Mouse (Mus musculus) adrenal gland (tissue): ENCODE measurements around the gene Hrnr.

Experiments
- intact Hi-C: fragments of 180-260 bp; cut with DNase I; formaldehyde crosslinking; loops from one replicate; pipeline ENCODE4 v1.15.1; 2025
- long read RNA-seq, 2 experiments: library from polyadenylated mRNA; unstranded; transcript quantifications; one replicate each; pipeline ENCODE4 v2.0.0; 2020; ENCODE audit warnings: borderline replicate concordance in 1 of 2; ENCODE audit not compliant: insufficient replicate concordance in 1 of 2

Hrnr gene
- long read RNA-seq, experiment 1 = 0 reads
- long read RNA-seq, experiment 2 = 0 reads

- intact Hi-C loops = no loop called here
Observed at GRCm38 (mm10) chr3:93319449-93319848, at the start of gene Hrnr. TSS of gene Hrnr (plus strand) at chr3:93319749.

GRCm38 (mm10) chr3:93273223-93273622 lies 46.3 kb upstream of the Hrnr start, which contains the start of gene Flg:
TSS of gene Flg (plus strand) at chr3:93273523.
- intact Hi-C loops = no loop called here

GRCm38 (mm10) chr3:93297542-93297941 lies 22.0 kb upstream of the Hrnr start:
- intact Hi-C loops = no loop called here

- intact Hi-C loops = loop anchor here (10.0 kb wide), 1 partner anchor 165 kb away; no protein-coding TSS in a partner anchor
Observed at GRCm38 (mm10) chr3:93299832-93300231, 19.7 kb upstream of the Hrnr start.

- intact Hi-C loops = loop anchor here (10.0 kb wide), 1 partner anchor 167 kb away; no protein-coding TSS in a partner anchor
Observed at GRCm38 (mm10) chr3:93301896-93302295, 17.7 kb upstream of the Hrnr start.

- intact Hi-C loops = loop anchor here (10.0 kb wide), 1 partner anchor 171 kb away; no protein-coding TSS in a partner anchor
Observed at GRCm38 (mm10) chr3:93306142-93306541, 13.4 kb upstream of the Hrnr start.

- intact Hi-C loops = no loop called here
Observed at GRCm38 (mm10) chr3:93311371-93311770, 8.2 kb upstream of the Hrnr start.

GRCm38 (mm10) chr3:93314388-93314787 lies 5.2 kb upstream of the Hrnr start:
- intact Hi-C loops = loop anchor here (2.0 kb wide), 1 partner anchor 46 kb away; no protein-coding TSS in a partner anchor

GRCm38 (mm10) chr3:93337749-93338148 lies 18.2 kb downstream of the Hrnr start:
- intact Hi-C loops = no loop called here

GRCm38 (mm10) chr3:93340021-93340420 lies 20.5 kb downstream of the Hrnr start:
- intact Hi-C loops = no loop called here

GRCm38 (mm10) chr3:93346896-93347295 lies 27.3 kb downstream of the Hrnr start:
- intact Hi-C loops = no loop called here

GRCm38 (mm10) chr3:93360045-93360444 lies 40.5 kb downstream of the Hrnr start:
- intact Hi-C loops = loop anchor here (2.0 to 5.0 kb wide), 2 partner anchors 45 to 228 kb away; no protein-coding TSS in a partner anchor

GRCm38 (mm10) chr3:93361933-93362574 lies 42.5 kb downstream of the Hrnr start:
- intact Hi-C loops = loop anchor here (1.0 to 5.0 kb wide), 4 partner anchors 45 to 230 kb away; no protein-coding TSS in a partner anchor

GRCm38 (mm10) chr3:93366966-93367575 lies 47.5 kb downstream of the Hrnr start:
- intact Hi-C loops = no loop called here

- intact Hi-C loops = no loop called here
Observed at GRCm38 (mm10) chr3:93368171-93368570, 48.6 kb downstream of the Hrnr start.

- intact Hi-C loops = no loop called here
Observed at GRCm38 (mm10) chr3:93373416-93373815, 53.9 kb downstream of the Hrnr start.

GRCm38 (mm10) chr3:93375196-93375595 lies 55.6 kb downstream of the Hrnr start:
- intact Hi-C loops = no loop called here

GRCm38 (mm10) chr3:93375601-93376000 lies 56.1 kb downstream of the Hrnr start:
- intact Hi-C loops = no loop called here

- intact Hi-C loops = no loop called here
Observed at GRCm38 (mm10) chr3:93378146-93378545, 58.6 kb downstream of the Hrnr start.
